Mouse (Mus musculus) liver, embryonic 13.5 days (tissue): ENCODE results near the gene Marveld3. TPM values are rescaled to one million over a fixed set of nuclear protein-coding genes. Genes with fewer than 3 reads are reported as not detected.
A peak's percentile ranks its signal among the peaks of the same experiment; 100 is the strongest.

Source experiments
- ATAC-seq: fragments of 200-750 bp; cut with Nextera tagmentation; 2 replicates; pipeline ENCODE4 v1.8.0; 2017; ENCODE audit warnings: low read depth, mild to moderate bottlenecking, moderate number of reproducible peaks, moderate library complexity
- DNase-seq: peaks from one replicate; pipeline ENCODE4 v3.0.0; 2022
- H3K27ac ChIP-seq: fragments of 300-500 bp; sonication (generic); 2 replicates; pipeline ENCODE4 v1.5.1; 2015; ENCODE audit warnings: moderate library complexity, mild to moderate bottlenecking, inconsistent platforms
- H3K27me3 ChIP-seq: fragments of 300-500 bp; sonication (generic); 2 replicates; pipeline ENCODE4 v1.6.1; 2015; ENCODE audit warnings: mild to moderate bottlenecking, inconsistent platforms
- H3K36me3 ChIP-seq: fragments of 300-500 bp; sonication (generic); 2 replicates; pipeline ENCODE4 v1.6.1; 2015; ENCODE audit warnings: mild to moderate bottlenecking, inconsistent platforms
- H3K4me1 ChIP-seq: fragments of 300-500 bp; sonication (generic); replicated peaks from 2 replicates; pipeline ENCODE4 v1.6.1; 2015; ENCODE audit warnings: inconsistent platforms
- H3K4me2 ChIP-seq: fragments of 300-500 bp; sonication (generic); 2 replicates; pipeline ENCODE4 v1.6.1; 2015; ENCODE audit warnings: inconsistent platforms, mild to moderate bottlenecking, moderate library complexity
- H3K4me3 ChIP-seq: fragments of 300-500 bp; sonication (generic); replicated peaks from 2 replicates; pipeline ENCODE4 v1.5.1; 2015; ENCODE audit warnings: mild to moderate bottlenecking, inconsistent platforms
- H3K9ac ChIP-seq: fragments of 300-500 bp; sonication (generic); 2 replicates; pipeline ENCODE4 v1.6.1; 2015; ENCODE audit warnings: mild to moderate bottlenecking, inconsistent platforms
- H3K9me3 ChIP-seq: fragments of 300-500 bp; sonication (generic); replicated peaks from 2 replicates; pipeline ENCODE4 v1.6.1; 2016; ENCODE audit warnings: inconsistent platforms
- WGBS: fragments of 180-500 bp; shearing (Covaris S2); methylation state at CpG from one replicate; pipeline ENCODE4 v1.1.7; 2015; ENCODE audit not compliant: insufficient replicate concordance; 5-methylcytosine and 5-hydroxymethylcytosine counted together
- polyA plus RNA-seq: library from polyadenylated mRNA; unstranded; fragments of >200 nt; fragmentation: Nextera tagmentation; extraction: Ambion mirVana; gene quantifications from 2 replicates; pipeline ENCODE4 v1.2.1, GENCODE M21; 2015

Gene Marveld3
- polyA plus RNA-seq, 1 experiment from 2014 or later: not detected

- no peak overlapping the region for H3K4me2 ChIP-seq
- peaks cover 32% of the 10 kb centered on the region for H3K36me3 ChIP-seq
- H3K27me3 ChIP-seq: peaks cover 42% of the 10 kb centered on the region
- no peak overlapping the region for H3K27ac ChIP-seq
- H3K9me3 ChIP-seq: no peaks in the 10 kb centered on the region
- peaks cover 10% of the 10 kb centered on the region for H3K4me1 ChIP-seq
- no peak for ATAC-seq
- DNase-seq: no peak
- H3K4me3 ChIP-seq: no peak overlapping the region
- no peak overlapping the region for H3K9ac ChIP-seq
- WGBS: 57% methylated on average over 9 of the region's 9 CpGs
Measured at GRCm38 (mm10) chr8:109945153-109945632, 16.8 kb downstream of the Marveld3 start.

GRCm38 (mm10) chr8:109941606-109942360 lies 20.2 kb downstream of the Marveld3 start:
- no peak for ATAC-seq
- Histone ChIP-seq H3K27ac (no peak overlapping the region), H3K36me3 (peaks cover 59% of the 10 kb centered on the region), H3K9me3 (no peaks in the 10 kb centered on the region), H3K4me2 (no peak overlapping the region), H3K4me1 (peaks cover 10% of the 10 kb centered on the region), H3K9ac (no peak overlapping the region), H3K27me3 (peaks cover 9% of the 10 kb centered on the region), H3K4me3 (no peak overlapping the region)
- 75% methylated on average over 2 of the region's 2 CpGs for WGBS
- DNase-seq: no peak

- no peak overlapping the region for H3K27ac ChIP-seq
- H3K4me2 ChIP-seq: no peak overlapping the region
- no peak for DNase-seq
- H3K9me3 ChIP-seq: no peaks in the 10 kb centered on the region
- no peaks in the 10 kb centered on the region for H3K4me1 ChIP-seq
- no peak for ATAC-seq
- no peak overlapping the region for H3K9ac ChIP-seq
- no peak overlapping the region for H3K4me3 ChIP-seq
- no peaks in the 10 kb centered on the region for H3K27me3 ChIP-seq
- 87% methylated on average over 8 of the region's 8 CpGs for WGBS
- peaks cover 84% of the 10 kb centered on the region for H3K36me3 ChIP-seq
Measured at GRCm38 (mm10) chr8:109920406-109921390, 41.3 kb downstream of the Marveld3 start.

DNA sequence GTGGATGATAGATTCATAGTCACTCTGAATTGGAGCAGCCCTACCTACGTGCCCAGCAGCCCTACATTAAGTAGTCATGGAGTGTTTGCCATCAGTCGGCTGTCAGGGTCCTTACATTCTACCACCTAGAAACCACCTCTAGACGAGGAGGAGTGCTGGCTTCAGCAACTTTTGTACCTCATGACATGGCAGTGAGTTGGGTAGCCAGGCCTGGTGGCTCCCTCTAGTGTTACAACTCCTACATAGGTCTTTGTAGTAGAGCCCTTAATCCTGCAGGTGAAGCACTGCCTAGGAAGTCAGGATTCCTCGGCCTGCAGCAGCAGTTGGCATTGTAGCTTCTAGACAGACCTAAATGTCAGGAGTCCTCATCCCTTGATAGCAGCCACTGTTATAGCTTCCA lies 44.7 kb downstream of the Marveld3 start:
- ATAC-seq: peak; percentile 73
- peak; percentile 34 for DNase-seq
- Histone ChIP-seq H3K4me3 (no peak overlapping the region), H3K9me3 (no peaks in the 10 kb centered on the region), H3K27me3 (no peaks in the 10 kb centered on the region), H3K27ac (no peak overlapping the region), H3K36me3 (peaks cover 88% of the 10 kb centered on the region), H3K9ac (no peak overlapping the region), H3K4me1 (no peaks in the 10 kb centered on the region), H3K4me2 (no peak overlapping the region)
- 46% methylated on average over 4 of the region's 4 CpGs for WGBS

- DNase-seq (no peak), ATAC-seq (no peak)
- no peak overlapping the region for H3K27ac ChIP-seq
- H3K36me3 ChIP-seq: peaks cover 64% of the 10 kb centered on the region
- H3K4me1 ChIP-seq: no peaks in the 10 kb centered on the region
- H3K27me3 ChIP-seq: no peaks in the 10 kb centered on the region
- H3K4me2 ChIP-seq: no peak overlapping the region
- no peak overlapping the region for H3K4me3 ChIP-seq
- no peak overlapping the region for H3K9ac ChIP-seq
- no peaks in the 10 kb centered on the region for H3K9me3 ChIP-seq
- WGBS: 90% methylated on average over 4 of the region's 4 CpGs
Measured at GRCm38 (mm10) chr8:109907376-109907775, 54.6 kb downstream of the Marveld3 start.

- Histone ChIP-seq H3K9ac (no peak overlapping the region), H3K27ac (no peak overlapping the region), H3K9me3 (no peaks in the 10 kb centered on the region), H3K36me3 (peaks cover 64% of the 10 kb centered on the region), H3K27me3 (no peaks in the 10 kb centered on the region), H3K4me3 (no peak overlapping the region), H3K4me1 (no peaks in the 10 kb centered on the region), H3K4me2 (no peak overlapping the region)
- DNase-seq: no peak
- WGBS: 92% methylated on average over 3 of the region's 3 CpGs
- ATAC-seq: no peak
Measured at GRCm38 (mm10) chr8:109906907-109907306, 55.1 kb downstream of the Marveld3 start.

- H3K27ac ChIP-seq: no peak overlapping the region
- peaks cover 67% of the 10 kb centered on the region for H3K36me3 ChIP-seq
- no peak for ATAC-seq
- no peaks in the 10 kb centered on the region for H3K9me3 ChIP-seq
- WGBS: 86% methylated on average over 1 of the region's 1 CpGs
- H3K4me2 ChIP-seq: no peak overlapping the region
- no peaks in the 10 kb centered on the region for H3K27me3 ChIP-seq
- H3K4me3 ChIP-seq: no peak overlapping the region
- no peak for DNase-seq
- H3K9ac ChIP-seq: no peak overlapping the region
- no peaks in the 10 kb centered on the region for H3K4me1 ChIP-seq
Measured at GRCm38 (mm10) chr8:109904928-109905668, 56.9 kb downstream of the Marveld3 start.

- no peaks in the 10 kb centered on the region for H3K27me3 ChIP-seq
- H3K4me3 ChIP-seq: no peak overlapping the region
- no peaks in the 10 kb centered on the region for H3K9me3 ChIP-seq
- no peak overlapping the region for H3K4me2 ChIP-seq
- ATAC-seq (no peak), DNase-seq (no peak)
- no peak overlapping the region for H3K9ac ChIP-seq
- peaks cover 62% of the 10 kb centered on the region for H3K36me3 ChIP-seq
- H3K27ac ChIP-seq: no peak overlapping the region
- no peaks in the 10 kb centered on the region for H3K4me1 ChIP-seq
- WGBS: 73% methylated on average over 10 of the region's 10 CpGs
Measured at GRCm38 (mm10) chr8:109903909-109904469, 58.0 kb downstream of the Marveld3 start.

GRCm38 (mm10) chr8:109902379-109902778 lies 59.6 kb downstream of the Marveld3 start:
- H3K4me2 ChIP-seq: no peak overlapping the region
- no peak overlapping the region for H3K9ac ChIP-seq
- no peaks in the 10 kb centered on the region for H3K4me1 ChIP-seq
- no peaks in the 10 kb centered on the region for H3K9me3 ChIP-seq
- DNase-seq (no peak), ATAC-seq (no peak)
- no peaks in the 10 kb centered on the region for H3K27me3 ChIP-seq
- no peak overlapping the region for H3K4me3 ChIP-seq
- H3K36me3 ChIP-seq: peaks cover 51% of the 10 kb centered on the region
- H3K27ac ChIP-seq: no peak overlapping the region
